Mouse (Mus musculus) midbrain, embryonic 16.5 days (tissue): ENCODE measurements around the gene Fubp3. TPM values are rescaled to one million over a fixed set of nuclear protein-coding genes. Genes with fewer than 3 reads are reported as not detected.

Source experiments
- ATAC-seq: fragments of 200-750 bp; cut with Nextera tagmentation; 2 replicates; pipeline ENCODE4 v1.8.0; 2017; ENCODE audit warnings: moderate TSS enrichment
- H3K27ac ChIP-seq: fragments of 300-500 bp; sonication (generic); 2 replicates; pipeline ENCODE4 v1.5.1; 2014; ENCODE audit warnings: mild to moderate bottlenecking, low read length, mixed read lengths
- H3K27me3 ChIP-seq: fragments of 300-500 bp; sonication (generic); 2 replicates; pipeline ENCODE4 v1.6.1; 2014; ENCODE audit warnings: low read depth, low read length, mixed read lengths; ENCODE audit not compliant: control insufficient read depth, insufficient read depth
- H3K36me3 ChIP-seq: fragments of 300-500 bp; sonication (generic); 2 replicates; pipeline ENCODE4 v1.6.1; 2014; ENCODE audit warnings: mild to moderate bottlenecking, low read length, moderate library complexity, mixed read lengths; ENCODE audit not compliant: control insufficient read depth, insufficient read depth
- H3K4me1 ChIP-seq: fragments of 300-500 bp; sonication (generic); 2 replicates; pipeline ENCODE4 v1.6.1; 2014; ENCODE audit warnings: mild to moderate bottlenecking, low read length, mixed read lengths; ENCODE audit not compliant: control insufficient read depth, insufficient read depth
- H3K4me2 ChIP-seq: fragments of 300-500 bp; sonication (generic); 2 replicates; pipeline ENCODE4 v1.6.1; 2014; ENCODE audit warnings: mild to moderate bottlenecking, low read length, mixed read lengths
- H3K4me3 ChIP-seq: fragments of 300-500 bp; sonication (generic); 2 replicates; pipeline ENCODE4 v1.5.1; 2014; ENCODE audit warnings: low read depth, mild to moderate bottlenecking, low read length, moderate library complexity, mixed read lengths
- H3K9ac ChIP-seq: fragments of 300-500 bp; sonication (generic); 2 replicates; pipeline ENCODE4 v1.6.1; 2014; ENCODE audit warnings: low read depth, low read length, mixed read lengths
- H3K9me3 ChIP-seq: fragments of 300-500 bp; sonication (generic); replicated peaks from 2 replicates; pipeline ENCODE4 v1.6.1; 2014; ENCODE audit warnings: mild to moderate bottlenecking, low read length, mixed read lengths; ENCODE audit not compliant: control insufficient read depth, poor library complexity, severe bottlenecking
- whole genome bisulfite sequencing: fragments of 180-500 bp; shearing (Covaris S2); extraction: QIAGEN DNeasy Blood & Tissue Kit; methylation state at CpG from one replicate; pipeline ENCODE4 v1.1.7; 2014; 5-methylcytosine and 5-hydroxymethylcytosine counted together
- microRNA-seq: library from miRNA; unstranded; fragments of <30 nt; microRNA quantifications from one replicate; pipeline ENCODE4, GENCODE M21; 2017
- polyA plus RNA-seq: library from polyadenylated mRNA; unstranded; fragments of >200 nt; fragmentation: Nextera tagmentation; extraction: Ambion mirVana; gene quantifications from 2 replicates; pipeline ENCODE4 v1.2.1, GENCODE M21; 2015

The Fubp3 gene
- polyA plus RNA-seq, 1 experiment from 2014 or later = 43.1 TPM

GRCm38 (mm10) chr2:31641929-31642328, 69.5 kb downstream of the Fubp3 start:
- Histone ChIP-seq H3K27ac (no peak overlapping the region), H3K9ac (no peak overlapping the region), H3K9me3 (no peaks in the 10 kb centered on the region), H3K36me3 (no peaks in the 10 kb centered on the region), H3K27me3 (peaks cover 65% of the 10 kb centered on the region), H3K4me3 (peak overlapping the region; percentile 12; the same call in 1 of the 2 replicates), H3K4me1 (peaks cover 11% of the 10 kb centered on the region), H3K4me2 (no peak overlapping the region)
- WGBS = 1% methylated on average over 18 of the region's 18 CpGs
- ATAC-seq = no peak

- under 1% methylated on average over 88 of the region's 109 CpGs for WGBS
- H3K27ac ChIP-seq = 0 out of 2 replicates have a peak overlapping the region, but pooled peaks have one; percentile 38
- peaks cover 67% of the 10 kb centered on the region for H3K27me3 ChIP-seq
- peak overlapping the region; percentile 81 for H3K4me2 ChIP-seq
- peak; percentile 88 for ATAC-seq
- peaks cover 4% of the 10 kb centered on the region; the same call in 1 of the 2 replicates for H3K9me3 ChIP-seq
- H3K4me3 ChIP-seq = peak overlapping the region; percentile 52
- H3K9ac ChIP-seq = peak overlapping the region; percentile 67
- no peaks in the 10 kb centered on the region for H3K36me3 ChIP-seq
- H3K4me1 ChIP-seq = 0 out of 2 replicates have a peak, but pooled peaks cover 3% of the 10 kb centered on the region
Observed at GRCm38 (mm10) chr2:31653971-31654853, 81.8 kb downstream of the Fubp3 start.

- no peak; the same call in 1 of the 2 replicates for ATAC-seq
- Histone ChIP-seq H3K36me3 (no peaks in the 10 kb centered on the region), H3K27me3 (peaks cover 63% of the 10 kb centered on the region), H3K9me3 (peaks cover 4% of the 10 kb centered on the region; the same call in 1 of the 2 replicates), H3K4me2 (peak overlapping the region; percentile 81), H3K4me3 (peak overlapping the region; percentile 52), H3K4me1 (0 out of 2 replicates have a peak, but pooled peaks cover 3% of the 10 kb centered on the region), H3K9ac (peak overlapping the region; percentile 67), H3K27ac (no peak overlapping the region)
- 8% methylated on average over 22 of the region's 22 CpGs for WGBS
Observed at GRCm38 (mm10) chr2:31654854-31655559, 82.6 kb downstream of the Fubp3 start.

GRCm38 (mm10) chr2:31656374-31656773, 83.9 kb downstream of the Fubp3 start:
- ATAC-seq = no peak
- Histone ChIP-seq H3K4me2 (no peak overlapping the region), H3K27ac (no peak overlapping the region), H3K4me3 (no peak overlapping the region), H3K27me3 (peaks cover 49% of the 10 kb centered on the region), H3K9ac (no peak overlapping the region), H3K36me3 (no peaks in the 10 kb centered on the region), H3K9me3 (peaks cover 4% of the 10 kb centered on the region; the same call in 1 of the 2 replicates), H3K4me1 (0 out of 2 replicates have a peak, but pooled peaks cover 3% of the 10 kb centered on the region)
- WGBS = 80% methylated on average over 7 of the region's 7 CpGs

GRCm38 (mm10) chr2:31662939-31663803, 90.7 kb downstream of the Fubp3 start:
- Histone ChIP-seq H3K36me3 (no peaks in the 10 kb centered on the region), H3K4me1 (no peaks in the 10 kb centered on the region), H3K27ac (no peak overlapping the region), H3K9ac (no peak overlapping the region), H3K27me3 (peaks cover 24% of the 10 kb centered on the region), H3K9me3 (peaks cover 4% of the 10 kb centered on the region; the same call in 1 of the 2 replicates), H3K4me3 (no peak overlapping the region), H3K4me2 (no peak overlapping the region)
- no peak for ATAC-seq
- 70% methylated on average over 8 of the region's 8 CpGs for WGBS

- Histone ChIP-seq H3K27ac (no peak overlapping the region), H3K9ac (no peak overlapping the region), H3K36me3 (no peaks in the 10 kb centered on the region), H3K9me3 (peaks cover 3% of the 10 kb centered on the region; the same call in 1 of the 2 replicates), H3K4me2 (no peak overlapping the region), H3K4me1 (no peaks in the 10 kb centered on the region), H3K4me3 (no peak overlapping the region), H3K27me3 (peaks cover 19% of the 10 kb centered on the region)
- no peak for ATAC-seq
- 93% methylated on average over 1 of the region's 1 CpGs for WGBS
Observed at GRCm38 (mm10) chr2:31663804-31664180, 91.3 kb downstream of the Fubp3 start.

Small RNAs within 50 kb of the gene (microRNA-seq; reads per million reads assigned to microRNA genes)
- 2.1 reads per million, percentile 6 among the genes with 10 or more reads in this experiment for gene Mir6998

Other genes with a start within 250 kb of the Fubp3 start
- gene Ass1, start 102.4 kb upstream of the Fubp3 start, polyA plus RNA-seq = 10.3 and 12.0 TPM in 2 replicates
- gene Prdm12, start 67.4 kb downstream of the Fubp3 start, polyA plus RNA-seq = 1.4 and 2.3 TPM in 2 replicates
- gene Exosc2, start 98.1 kb downstream of the Fubp3 start, polyA plus RNA-seq = 40.0 and 42.2 TPM in 2 replicates
- gene Abl1, start 115.7 kb downstream of the Fubp3 start, polyA plus RNA-seq = 16.7 and 17.5 TPM in 2 replicates
- gene Qrfp, start 237.9 kb downstream of the Fubp3 start, polyA plus RNA-seq = 0.14 and 0.18 TPM in 2 replicates